ENCODE assay signal across 8 mouse cellular contexts in genomic region chr13:23620733-23621531, GRCm38 (mm10). TPM values are rescaled to one million over a fixed set of nuclear protein-coding genes. Genes with fewer than 3 reads are reported as not detected.
DNase-seq lines count a peak whose midpoint lies in the region; ATAC-seq lines count a peak whose summit lies in the region.

Gene Hist1h2be (minus strand): TSS chr13:23621124.

- under 1% methylated on average over 27 of the region's 27 CpGs for WGBS in intestine, embryonic 14.5 days

- no peaks in the 10 kb centered on the region; the same call in 1 of the 2 replicates for H3K4me1 ChIP-seq in intestine, embryonic 14.5 days (replicated peaks; ENCODE audit: control insufficient read depth, insufficient read depth, low read length)

- peak; percentile 79 for DNase-seq in adrenal gland, postnatal 10 days
- DNase-seq in embryo, embryonic 9.5 days (ENCODE audit: extremely low spot score): peak; percentile 91
- DNase-seq in gastrocnemius, postnatal 36 days: peak; percentile 4 to 53
- DNase-seq in intestine, embryonic 14.5 days (ENCODE audit: low spot score): peak; percentile 90
- DNase-seq in left cerebral cortex, postnatal 10 days (ENCODE audit: extremely low spot score in 1 of 2, low spot score in 2 of 2): peak; percentile 82 to 85
- peak; percentile 76 to 91 for DNase-seq in right cerebral cortex, postnatal 10 days (ENCODE audit: low spot score in 2 of 2)
- DNase-seq in urinary bladder, postnatal 36 days (ENCODE audit: low spot score in 2 of 2): peak; percentile 54 to 58

- no peaks in the 10 kb centered on the region for H3K27me3 ChIP-seq in intestine, embryonic 14.5 days (replicated peaks; ENCODE audit: control insufficient read depth, insufficient read depth, low read length)

- peak within 1 kb of the TSS; percentile 97 for H3K27ac ChIP-seq in intestine, embryonic 14.5 days (ENCODE audit: low read depth)

- no peaks in the 10 kb centered on the region for H3K36me3 ChIP-seq in intestine, embryonic 14.5 days (ENCODE audit: control insufficient read depth, insufficient read depth, low read length)

- peak within 1 kb of the TSS; percentile 94 for H3K9ac ChIP-seq in intestine, embryonic 14.5 days (ENCODE audit: low read length)

- ATAC-seq in intestine, embryonic 14.5 days (replicated peaks; ENCODE audit: low FRiP score, low TSS enrichment, low read depth): peak; percentile 86
- ATAC-seq in megakaryocyte progenitor cell, adult 5-6 weeks (replicated peaks; ENCODE audit: poor library complexity): peak; percentile 56

- H3K4me3 ChIP-seq in intestine, embryonic 14.5 days (ENCODE audit: low read depth, low read length): peak within 1 kb of the TSS; percentile 55

- H3K9me3 ChIP-seq in intestine, embryonic 14.5 days (ENCODE audit: control insufficient read depth, low read length): no peaks in the 10 kb centered on the region

- intact Hi-C loops in gastrocnemius, postnatal 36 days (cut with DNase I): loop anchor here (1.0 to 10.0 kb wide), 3 partner anchors 39 to 114 kb away; partner anchors contain the start of genes Hist1h1c, Hist1h1t and Hist1h4c
- intact Hi-C loops in left cerebral cortex, postnatal 10 days (cut with DNase I): loop anchor here (5.0 kb wide), 1 partner anchor 61 kb away; the partner anchor contains the start of genes Hist1h2ac and Hist1h2bc

- peak within 1 kb of the TSS; percentile 90 for H3K4me2 ChIP-seq in intestine, embryonic 14.5 days (ENCODE audit: low read length)

RNA-seq across cellular contexts. Expression of gene Hist1h2be, which starts in this region (rescaled TPM):
- 10 to 100 TPM; 27.7 to 32.2 TPM for total RNA-seq in adrenal gland, postnatal 10 days (2021)
- 10 to 100 TPM; 16.6 to 18.7 TPM for total RNA-seq in gastrocnemius, postnatal 36 days (2021)
- polyA plus RNA-seq in intestine, embryonic 14.5 days (2014; fragmentation: Nextera tagmentation; extraction: Ambion mirVana): 1.5 and 1.9 TPM in 2 replicates
- total RNA-seq in left cerebral cortex, postnatal 10 days (2021): 1 to 10 TPM; 6.8 to 7.2 TPM
- total RNA-seq in megakaryocyte progenitor cell, adult 5-6 weeks (2015): 7.7 and 11.7 TPM in 2 replicates
- 85.8 and 90.5 TPM in 2 replicates for total RNA-seq in megakaryocyte progenitor cell, adult 5-6 weeks (2017)

Comparison
In these comparisons a context has a peak if more than half of its experiments do, and no peak if none do; other contexts are left out.
1. Peak in every context shown above with its lines: DNase-seq, ATAC-seq, H3K4me3 ChIP-seq and H3K27ac ChIP-seq.
2. DNase-seq: peak in every context shown above with its lines; median percentile 91 in embryo, embryonic 9.5 days; 90 in intestine, embryonic 14.5 days; 84 in left cerebral cortex, postnatal 10 days; 84 in right cerebral cortex, postnatal 10 days; 79 in adrenal gland, postnatal 10 days; 56 in urinary bladder, postnatal 36 days; 28 in gastrocnemius, postnatal 36 days.